Mouse (Mus musculus): ENCODE data around the gene Clstn2. TPM values are rescaled to one million over a fixed set of nuclear protein-coding genes. Genes with fewer than 3 reads are reported as not detected.

Gene Clstn2
- polyA plus RNA-seq, 1 experiment from 2014 or later = 7.5 TPM

DNA sequence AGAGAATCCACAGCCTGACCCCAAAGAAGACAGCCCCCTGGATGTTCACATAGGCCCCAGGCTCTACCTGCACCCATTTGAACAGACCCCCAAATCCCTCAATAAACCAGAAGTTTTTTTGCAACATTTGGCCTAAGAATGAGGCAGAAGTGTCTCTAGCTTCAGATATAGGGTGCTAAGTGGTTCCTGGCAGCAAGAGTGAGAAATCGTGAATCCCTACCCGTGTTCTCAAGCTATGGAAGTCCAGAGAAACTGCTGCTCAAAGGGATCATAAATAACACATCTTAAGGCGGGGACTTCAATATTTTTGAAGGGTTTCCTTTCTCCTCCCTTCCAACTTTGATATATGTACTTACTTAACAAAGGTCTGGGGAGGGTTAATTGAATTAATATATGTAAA is 7.4 kb downstream of the Clstn2 start:
- WGBS = 84% methylated on average over 3 of the region's 3 CpGs
- H3K9me3 ChIP-seq (replicated peaks; ENCODE audit: control insufficient read depth, low read length) = no peaks in the 10 kb centered on the region
- no peak for DNase-seq (ENCODE audit: low spot score)

GRCm38 (mm10) chr9:98023069-98023468 is 9.9 kb downstream of the Clstn2 start:
- no peaks in the 10 kb centered on the region for H3K27me3 ChIP-seq (replicated peaks; ENCODE audit: control insufficient read depth, insufficient read depth, low read length)
- H3K4me1 ChIP-seq (ENCODE audit: control insufficient read depth, insufficient read depth, low read length) = no peaks in the 10 kb centered on the region
- H3K4me3 ChIP-seq (ENCODE audit: low read depth, low read length) = no peak overlapping the region
- no peak overlapping the region for H3K4me2 ChIP-seq (ENCODE audit: low read length)
- DNase-seq (ENCODE audit: low spot score) (no peak), ATAC-seq (no peak)
- H3K27ac ChIP-seq (ENCODE audit: low read depth, low read length) = no peak overlapping the region
- no peaks in the 10 kb centered on the region for H3K9me3 ChIP-seq (replicated peaks; ENCODE audit: control insufficient read depth, low read length)
- no peaks in the 10 kb centered on the region for H3K36me3 ChIP-seq (ENCODE audit: control insufficient read depth, insufficient read depth, low read length)
- no peak overlapping the region for H3K9ac ChIP-seq (ENCODE audit: low read length)
- 53% methylated on average over 11 of the region's 11 CpGs for WGBS

More for the DNA sequence above, 7.4 kb downstream of the Clstn2 start:
- no peak overlapping the region for H3K4me3 ChIP-seq (ENCODE audit: low read depth, low read length)
- no peak overlapping the region for H3K4me2 ChIP-seq (ENCODE audit: low read length)
- no peak for ATAC-seq
- no peaks in the 10 kb centered on the region for H3K27me3 ChIP-seq (replicated peaks; ENCODE audit: control insufficient read depth, insufficient read depth, low read length)
- no peaks in the 10 kb centered on the region for H3K4me1 ChIP-seq (ENCODE audit: control insufficient read depth, insufficient read depth, low read length)
- no peak overlapping the region for H3K27ac ChIP-seq (ENCODE audit: low read depth, low read length)
- no peak overlapping the region for H3K9ac ChIP-seq (ENCODE audit: low read length)
- H3K36me3 ChIP-seq (ENCODE audit: control insufficient read depth, insufficient read depth, low read length) = no peaks in the 10 kb centered on the region

DNA sequence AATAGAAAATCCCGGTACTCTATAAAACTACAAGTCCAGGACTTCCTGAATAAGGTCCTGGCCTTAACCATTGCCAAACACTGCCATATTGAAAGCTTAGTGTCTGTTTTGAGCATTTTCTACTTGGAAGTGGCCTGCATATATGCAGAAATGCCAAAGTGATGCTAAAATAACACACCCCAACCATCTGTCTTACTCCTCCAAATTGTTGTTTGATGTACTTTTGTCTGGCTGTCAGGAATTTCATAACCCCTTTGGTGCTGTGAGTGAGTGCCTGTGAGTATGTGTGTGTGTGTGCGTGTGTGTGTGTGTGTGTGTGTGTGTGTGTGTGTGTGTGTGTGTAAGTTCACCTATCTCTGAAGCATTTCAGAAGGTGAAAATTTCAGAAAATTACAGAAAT is 13.1 kb downstream of the Clstn2 start:
- H3K4me2 ChIP-seq (ENCODE audit: low read length) = no peak overlapping the region
- no peak overlapping the region for H3K27ac ChIP-seq (ENCODE audit: low read depth, low read length)
- peaks cover 4% of the 10 kb centered on the region; the same call in 1 of the 2 replicates for H3K4me1 ChIP-seq (ENCODE audit: control insufficient read depth, insufficient read depth, low read length)
- H3K9me3 ChIP-seq (replicated peaks; ENCODE audit: control insufficient read depth, low read length) = no peaks in the 10 kb centered on the region
- DNase-seq (ENCODE audit: low spot score) (no peak), ATAC-seq (no peak)
- H3K36me3 ChIP-seq (ENCODE audit: control insufficient read depth, insufficient read depth, low read length) = no peaks in the 10 kb centered on the region
- H3K4me3 ChIP-seq (ENCODE audit: low read depth, low read length) = no peak overlapping the region
- no peak overlapping the region for H3K9ac ChIP-seq (ENCODE audit: low read length)
- WGBS = 90% methylated on average over 2 of the region's 2 CpGs
- no peaks in the 10 kb centered on the region for H3K27me3 ChIP-seq (replicated peaks; ENCODE audit: control insufficient read depth, insufficient read depth, low read length)

DNA sequence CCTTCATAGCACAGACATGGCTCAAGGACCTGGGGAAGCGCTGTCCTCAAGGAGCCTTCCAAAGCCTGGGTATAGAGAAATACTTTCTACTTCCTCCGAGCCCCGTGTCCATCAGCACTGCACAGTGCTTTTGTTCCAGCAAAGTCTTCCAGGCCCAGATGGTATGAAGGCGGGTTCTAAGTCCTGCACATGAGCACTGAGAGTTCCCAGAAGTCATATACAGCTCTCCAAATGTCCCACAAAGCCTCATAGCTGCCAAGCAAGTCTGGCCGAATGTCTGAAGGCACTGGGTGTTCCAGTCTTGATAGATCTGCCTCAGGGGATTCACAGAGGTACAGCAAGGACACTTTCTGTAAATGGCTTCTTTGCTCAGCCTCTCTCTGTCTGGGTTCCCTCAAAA is 14.3 kb downstream of the Clstn2 start:
- Histone ChIP-seq H3K4me2 (ENCODE audit: low read length) (no peak overlapping the region), H3K27me3 (replicated peaks; ENCODE audit: control insufficient read depth, insufficient read depth, low read length) (no peaks in the 10 kb centered on the region), H3K4me1 (ENCODE audit: control insufficient read depth, insufficient read depth, low read length) (peaks cover 4% of the 10 kb centered on the region; the same call in 1 of the 2 replicates), H3K27ac (ENCODE audit: low read depth, low read length) (no peak overlapping the region), H3K9ac (ENCODE audit: low read length) (no peak overlapping the region), H3K4me3 (ENCODE audit: low read depth, low read length) (no peak overlapping the region), H3K9me3 (replicated peaks; ENCODE audit: control insufficient read depth, low read length) (no peaks in the 10 kb centered on the region), H3K36me3 (ENCODE audit: control insufficient read depth, insufficient read depth, low read length) (no peaks in the 10 kb centered on the region)
- WGBS = 91% methylated on average over 5 of the region's 5 CpGs
- ATAC-seq (no peak), DNase-seq (ENCODE audit: low spot score) (no peak)

GRCm38 (mm10) chr9:98016576-98016975 is 16.4 kb downstream of the Clstn2 start:
- Histone ChIP-seq H3K4me3 (ENCODE audit: low read depth, low read length) (no peak overlapping the region), H3K27me3 (replicated peaks; ENCODE audit: control insufficient read depth, insufficient read depth, low read length) (no peaks in the 10 kb centered on the region), H3K36me3 (ENCODE audit: control insufficient read depth, insufficient read depth, low read length) (no peaks in the 10 kb centered on the region), H3K9ac (ENCODE audit: low read length) (no peak overlapping the region), H3K4me1 (ENCODE audit: control insufficient read depth, insufficient read depth, low read length) (peaks cover 4% of the 10 kb centered on the region; the same call in 1 of the 2 replicates), H3K9me3 (replicated peaks; ENCODE audit: control insufficient read depth, low read length) (no peaks in the 10 kb centered on the region), H3K4me2 (ENCODE audit: low read length) (no peak overlapping the region), H3K27ac (ENCODE audit: low read depth, low read length) (no peak overlapping the region)
- no peak for ATAC-seq
- WGBS = 59% methylated on average over 5 of the region's 5 CpGs
- DNase-seq (ENCODE audit: low spot score) = peak; percentile 42

- DNase-seq (ENCODE audit: low spot score) (peak; percentile 60), ATAC-seq (no peak)
- Histone ChIP-seq H3K9me3 (replicated peaks; ENCODE audit: control insufficient read depth, low read length) (no peaks in the 10 kb centered on the region), H3K4me3 (ENCODE audit: low read depth, low read length) (no peak overlapping the region), H3K36me3 (ENCODE audit: control insufficient read depth, insufficient read depth, low read length) (no peaks in the 10 kb centered on the region), H3K27me3 (replicated peaks; ENCODE audit: control insufficient read depth, insufficient read depth, low read length) (no peaks in the 10 kb centered on the region), H3K4me1 (ENCODE audit: control insufficient read depth, insufficient read depth, low read length) (0 out of 2 replicates have a peak, but pooled peaks cover 5% of the 10 kb centered on the region), H3K27ac (ENCODE audit: low read depth, low read length) (no peak overlapping the region), H3K4me2 (ENCODE audit: low read length) (no peak overlapping the region), H3K9ac (ENCODE audit: low read length) (no peak overlapping the region)
- WGBS = 69% methylated on average over 5 of the region's 5 CpGs
Measured at GRCm38 (mm10) chr9:97996349-97996748, 36.6 kb downstream of the Clstn2 start.

DNA sequence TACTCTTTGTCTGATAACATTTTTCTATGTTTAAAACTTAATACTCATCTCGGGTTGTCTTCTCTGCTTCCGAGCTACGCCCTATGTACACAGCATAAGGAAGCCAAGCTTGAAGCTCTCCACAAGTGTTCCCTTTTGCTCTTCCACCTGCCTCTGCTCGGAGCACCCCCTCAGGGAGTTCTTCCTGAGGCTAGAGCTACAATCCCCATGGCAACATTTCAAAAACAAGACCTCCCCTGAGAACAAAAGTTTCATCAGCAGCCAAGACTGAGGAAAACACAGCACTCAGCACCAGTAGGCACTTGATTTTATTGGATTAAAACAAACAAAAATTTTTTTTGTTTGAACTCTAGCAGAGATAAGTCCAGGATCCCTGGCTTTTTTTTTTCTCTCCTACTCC is 37.3 kb downstream of the Clstn2 start:
- no peaks in the 10 kb centered on the region for H3K36me3 ChIP-seq (ENCODE audit: control insufficient read depth, insufficient read depth, low read length)
- ATAC-seq (no peak), DNase-seq (ENCODE audit: low spot score) (peak; percentile 47)
- H3K9me3 ChIP-seq (replicated peaks; ENCODE audit: control insufficient read depth, low read length) = no peaks in the 10 kb centered on the region
- no peak overlapping the region for H3K4me2 ChIP-seq (ENCODE audit: low read length)
- no peak overlapping the region for H3K9ac ChIP-seq (ENCODE audit: low read length)
- no peak overlapping the region for H3K4me3 ChIP-seq (ENCODE audit: low read depth, low read length)
- WGBS = 54% methylated on average over 4 of the region's 4 CpGs
- no peak overlapping the region for H3K27ac ChIP-seq (ENCODE audit: low read depth, low read length)
- H3K27me3 ChIP-seq (replicated peaks; ENCODE audit: control insufficient read depth, insufficient read depth, low read length) = no peaks in the 10 kb centered on the region
- H3K4me1 ChIP-seq (ENCODE audit: control insufficient read depth, insufficient read depth, low read length) = 0 out of 2 replicates have a peak, but pooled peaks cover 5% of the 10 kb centered on the region

GRCm38 (mm10) chr9:97992131-97992530 is 40.9 kb downstream of the Clstn2 start:
- no peak overlapping the region for H3K4me2 ChIP-seq (ENCODE audit: low read length)
- DNase-seq (ENCODE audit: low spot score) = peak; percentile 65
- H3K27me3 ChIP-seq (replicated peaks; ENCODE audit: control insufficient read depth, insufficient read depth, low read length) = no peaks in the 10 kb centered on the region
- no peak overlapping the region for H3K9ac ChIP-seq (ENCODE audit: low read length)
- no peaks in the 10 kb centered on the region for H3K36me3 ChIP-seq (ENCODE audit: control insufficient read depth, insufficient read depth, low read length)
- H3K4me3 ChIP-seq (ENCODE audit: low read depth, low read length) = no peak overlapping the region
- H3K4me1 ChIP-seq (ENCODE audit: control insufficient read depth, insufficient read depth, low read length) = 0 out of 2 replicates have a peak, but pooled peaks cover 5% of the 10 kb centered on the region
- no peaks in the 10 kb centered on the region for H3K9me3 ChIP-seq (replicated peaks; ENCODE audit: control insufficient read depth, low read length)
- WGBS = 22% methylated on average over 4 of the region's 4 CpGs
- no peak overlapping the region for H3K27ac ChIP-seq (ENCODE audit: low read depth, low read length)
- no peak for ATAC-seq

DNA sequence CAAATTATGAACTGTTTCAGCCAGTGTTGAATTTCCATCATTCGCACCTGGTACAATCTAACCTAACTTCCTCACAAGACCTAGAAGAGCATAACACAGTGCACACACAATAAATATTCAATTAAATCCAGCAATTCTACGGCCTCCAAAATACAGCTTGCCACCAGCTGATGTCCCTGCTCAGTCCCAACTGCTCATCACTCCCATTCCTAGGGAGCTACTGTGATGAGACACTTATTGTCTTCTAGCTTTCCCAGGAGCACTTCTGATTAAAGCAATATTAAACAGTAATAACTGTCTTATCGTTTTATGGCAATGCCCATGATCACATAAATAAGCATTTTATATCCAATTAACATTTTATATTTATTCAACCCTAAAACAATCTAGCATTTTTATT is 55.6 kb downstream of the Clstn2 start:
- ATAC-seq (no peak), DNase-seq (ENCODE audit: low spot score) (no peak)
- Histone ChIP-seq H3K9ac (ENCODE audit: low read length) (no peak overlapping the region), H3K27ac (ENCODE audit: low read depth, low read length) (no peak overlapping the region), H3K4me1 (ENCODE audit: control insufficient read depth, insufficient read depth, low read length) (no peaks in the 10 kb centered on the region), H3K9me3 (replicated peaks; ENCODE audit: control insufficient read depth, low read length) (no peaks in the 10 kb centered on the region), H3K4me2 (ENCODE audit: low read length) (no peak overlapping the region), H3K36me3 (ENCODE audit: control insufficient read depth, insufficient read depth, low read length) (no peaks in the 10 kb centered on the region), H3K27me3 (replicated peaks; ENCODE audit: control insufficient read depth, insufficient read depth, low read length) (no peaks in the 10 kb centered on the region), H3K4me3 (ENCODE audit: low read depth, low read length) (no peak overlapping the region)
- 87% methylated on average over 3 of the region's 3 CpGs for WGBS

Data from forebrain, embryonic 14.5 days (tissue).